Mouse (Mus musculus) olfactory bulb, adult 2 months (tissue): ENCODE data around the gene Trpc2. TPM values are rescaled to one million over a fixed set of nuclear protein-coding genes. Genes with fewer than 3 reads are reported as not detected.

Experiments used
- H3K27ac ChIP-seq: fragments of 200-500 bp; 2 replicates; pipeline ENCODE4 v1.5.1; 2012; ENCODE audit warnings: low read depth, low read length; ENCODE audit not compliant: insufficient read depth
- H3K4me1 ChIP-seq: fragments of 200-500 bp; 2 replicates; pipeline ENCODE4 v1.6.1; 2012; ENCODE audit warnings: low read length; ENCODE audit not compliant: control insufficient read depth, insufficient read depth
- H3K4me3 ChIP-seq: fragments of 200-500 bp; 2 replicates; pipeline ENCODE4 v1.5.1; 2012; ENCODE audit warnings: mild to moderate bottlenecking, low read depth, low read length, moderate library complexity; ENCODE audit not compliant: insufficient read depth
- CTCF ChIP-seq: fragments of 200-500 bp; IDR thresholded peaks from 2 replicates; pipeline ENCODE4 v1.5.1; 2012; ENCODE audit warnings: low read depth, mild to moderate bottlenecking, low read length, moderate library complexity; ENCODE audit not compliant: insufficient read depth
- POLR2A ChIP-seq: fragments of 200-500 bp; IDR thresholded peaks from 2 replicates; pipeline ENCODE4 v1.6.1; 2012; ENCODE audit warnings: mild to moderate bottlenecking, low read depth, low read length, moderate library complexity; ENCODE audit not compliant: insufficient read depth
- WGBS: fragments of 180-500 bp; shearing (Covaris S2); methylation state at CpG from one replicate; pipeline ENCODE4 v1.1.7; 2018; 5-methylcytosine and 5-hydroxymethylcytosine counted together
- polyA plus RNA-seq: library from polyadenylated mRNA; stranded (reverse); fragments of >200 nt; gene quantifications from 2 replicates; pipeline ENCODE4 v1.2.4, GENCODE M21; 2012; ENCODE audit warnings: low replicate concordance; ENCODE audit not compliant: missing spikeins, insufficient read depth, insufficient read length

The Trpc2 gene
- polyA plus RNA-seq, 1 experiment, result not detected

GRCm38 (mm10) chr7:102065046-102065891, 17.6 kb upstream of the Trpc2 start, which contains the start of the genes Rnf121, Xndc1 and Xntrpc:
TSS of gene Rnf121 (minus strand) at chr7:102065469.
TSS of gene Xndc1 (plus strand) at chr7:102065511.
TSS of gene Xntrpc (plus strand) at chr7:102065713.
- WGBS, result under 1% methylated on average over 56 of the region's 56 CpGs

DNA sequence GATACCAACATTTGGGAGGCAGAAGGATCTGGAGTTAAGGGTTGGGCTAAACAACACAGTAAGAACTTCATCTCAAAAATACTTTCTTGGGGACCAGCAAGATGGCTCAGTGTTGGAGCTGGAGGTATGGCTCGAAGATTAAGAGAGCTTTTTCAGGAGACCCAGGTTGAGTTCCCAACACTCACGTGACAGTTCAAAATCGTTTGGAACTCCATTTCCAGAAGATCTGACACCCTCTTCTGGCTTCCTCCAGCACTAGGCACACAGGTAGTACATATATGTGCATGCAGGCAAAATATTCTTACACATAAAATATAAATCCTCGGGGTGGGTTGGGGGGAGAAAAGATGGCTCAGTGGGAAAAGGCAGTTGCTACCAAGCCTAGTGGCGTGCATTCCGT, 16.6 kb upstream of the Trpc2 start:
- Histone ChIP-seq H3K27ac (no peak overlapping the region), H3K4me1 (peaks cover 7% of the 10 kb centered on the region; the same call in 1 of the 2 replicates), H3K4me3 (no peak overlapping the region)
- TF ChIP-seq CTCF, result no peak
- no peak for TF ChIP-seq POLR2A
- 63% methylated on average over 6 of the region's 6 CpGs for WGBS

More at GRCm38 (mm10) chr7:102065046-102065891, 17.6 kb upstream of the Trpc2 start, which contains the start of the genes Rnf121, Xndc1 and Xntrpc:
- Histone ChIP-seq H3K4me3 (peak within 1 kb of the TSS; percentile 95), H3K27ac (peak within 1 kb of the TSS; percentile 87), H3K4me1 (peaks cover 7% of the 10 kb centered on the region; the same call in 1 of the 2 replicates)
- TF ChIP-seq CTCF, result no peak
- TF ChIP-seq POLR2A, result peak; percentile 80; the same call in 1 of the 2 replicates

- TF ChIP-seq CTCF (no peak), POLR2A (no peak)
- 74% methylated on average over 7 of the region's 7 CpGs for WGBS
Measured at GRCm38 (mm10) chr7:102076714-102077296, 6.1 kb upstream of the Trpc2 start.

DNA sequence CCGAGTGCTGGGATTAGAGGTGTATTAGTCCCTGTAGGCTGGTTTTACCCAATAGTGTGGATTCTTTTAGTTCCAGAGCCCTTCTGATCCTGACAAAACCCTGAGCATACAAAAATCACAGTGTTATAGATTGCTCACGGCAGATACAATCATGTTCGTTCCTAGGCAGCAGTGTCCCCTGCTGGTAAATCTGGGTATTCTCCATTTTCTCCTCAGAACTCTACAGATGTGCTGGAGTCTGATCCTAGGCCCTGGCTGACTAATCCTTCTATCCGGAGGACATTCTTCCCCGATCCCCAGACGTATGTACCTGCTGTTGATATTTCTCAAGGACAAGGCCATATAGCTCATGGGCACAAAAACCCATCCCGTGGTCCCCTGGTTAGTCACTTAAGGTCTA, 4.4 kb upstream of the Trpc2 start:
- H3K4me3 ChIP-seq, result no peak overlapping the region
- WGBS, result 64% methylated on average over 7 of the region's 7 CpGs
- H3K27ac ChIP-seq, result no peak overlapping the region
- TF ChIP-seq CTCF (no peak), POLR2A (no peak)
- no peaks in the 10 kb centered on the region for H3K4me1 ChIP-seq

More at GRCm38 (mm10) chr7:102076714-102077296, 6.1 kb upstream of the Trpc2 start:
- H3K4me3 ChIP-seq, result no peak overlapping the region
- no peak overlapping the region for H3K27ac ChIP-seq
- no peaks in the 10 kb centered on the region for H3K4me1 ChIP-seq

GRCm38 (mm10) chr7:102080311-102080710, 2.6 kb upstream of the Trpc2 start:
- TF ChIP-seq POLR2A (no peak), CTCF (no peak)
- H3K4me1 ChIP-seq, result no peaks in the 10 kb centered on the region
- no peak overlapping the region for H3K4me3 ChIP-seq
- H3K27ac ChIP-seq, result no peak overlapping the region
- 95% methylated on average over 8 of the region's 8 CpGs for WGBS

DNA sequence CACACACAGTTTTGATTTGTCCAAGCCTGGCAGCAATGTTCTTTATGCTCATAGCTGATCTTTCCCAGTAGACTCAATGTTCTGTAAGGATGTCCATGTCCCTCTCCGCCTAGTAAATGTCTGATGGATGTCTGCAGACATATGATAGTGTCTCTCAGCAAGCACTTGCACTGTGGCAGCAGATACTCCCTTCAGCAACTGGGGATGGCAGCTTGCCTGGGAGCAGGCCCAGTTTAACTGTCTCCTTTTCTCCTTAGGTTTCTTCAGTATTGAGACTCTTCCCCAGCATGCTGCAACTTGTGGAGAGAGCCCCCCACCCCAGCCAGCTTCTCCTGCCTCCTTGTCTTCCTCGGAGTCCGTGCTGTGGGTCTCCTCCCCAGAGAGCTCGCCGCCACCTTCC, 1.1 kb upstream of the Trpc2 start:
- 98% methylated on average over 5 of the region's 5 CpGs for WGBS
- H3K4me3 ChIP-seq, result no peak overlapping the region
- no peak for TF ChIP-seq CTCF
- no peak for TF ChIP-seq POLR2A
- no peaks in the 10 kb centered on the region for H3K4me1 ChIP-seq
- H3K27ac ChIP-seq, result no peak overlapping the region

DNA sequence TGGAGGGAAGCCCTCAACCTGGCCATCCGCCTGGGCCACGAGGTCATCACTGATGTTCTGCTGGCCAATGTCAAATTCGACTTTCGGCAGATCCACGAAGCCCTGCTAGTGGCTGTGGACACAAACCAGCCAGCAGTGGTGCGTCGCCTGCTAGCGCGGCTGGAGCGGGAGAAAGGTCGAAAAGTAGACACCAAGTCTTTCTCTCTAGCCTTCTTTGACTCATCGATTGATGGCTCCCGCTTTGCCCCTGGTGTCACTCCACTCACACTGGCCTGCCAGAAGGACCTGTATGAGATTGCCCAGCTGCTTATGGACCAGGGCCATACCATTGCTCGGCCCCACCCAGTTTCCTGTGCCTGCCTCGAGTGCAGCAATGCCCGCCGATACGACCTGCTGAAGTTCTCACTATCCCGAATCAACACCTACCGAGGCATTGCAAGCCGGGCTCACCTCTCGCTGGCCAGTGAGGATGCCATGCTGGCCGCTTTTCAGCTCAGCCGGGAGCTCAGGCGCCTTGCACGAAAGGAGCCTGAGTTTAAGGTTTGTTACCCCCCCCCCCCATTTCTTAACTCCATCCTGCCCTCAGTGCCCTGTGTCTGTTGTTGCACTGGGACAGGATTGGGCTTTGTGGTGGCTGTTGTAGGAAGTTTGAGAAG, 1.3 kb downstream of the Trpc2 start:
- Histone ChIP-seq H3K4me1 (no peaks in the 10 kb centered on the region), H3K27ac (no peak overlapping the region), H3K4me3 (no peak overlapping the region)
- TF ChIP-seq POLR2A (no peak), CTCF (no peak)
- 91% methylated on average over 26 of the region's 26 CpGs for WGBS

GRCm38 (mm10) chr7:102087336-102087735, 4.4 kb downstream of the Trpc2 start:
- no peak overlapping the region for H3K4me3 ChIP-seq
- 83% methylated on average over 4 of the region's 4 CpGs for WGBS
- H3K4me1 ChIP-seq, result no peaks in the 10 kb centered on the region
- H3K27ac ChIP-seq, result no peak overlapping the region
- TF ChIP-seq POLR2A (no peak), CTCF (no peak)
